Mouse (Mus musculus): Measurements from ENCODE around the gene Gm5737. TPM values are rescaled to one million over a fixed set of nuclear protein-coding genes. Genes with fewer than 3 reads are reported as not detected.
A peak's percentile ranks its signal among the peaks of the same experiment; 100 is the strongest.

The Gm5737 gene
- total and polyA plus RNA-seq, 3 experiments: not detected

DNA sequence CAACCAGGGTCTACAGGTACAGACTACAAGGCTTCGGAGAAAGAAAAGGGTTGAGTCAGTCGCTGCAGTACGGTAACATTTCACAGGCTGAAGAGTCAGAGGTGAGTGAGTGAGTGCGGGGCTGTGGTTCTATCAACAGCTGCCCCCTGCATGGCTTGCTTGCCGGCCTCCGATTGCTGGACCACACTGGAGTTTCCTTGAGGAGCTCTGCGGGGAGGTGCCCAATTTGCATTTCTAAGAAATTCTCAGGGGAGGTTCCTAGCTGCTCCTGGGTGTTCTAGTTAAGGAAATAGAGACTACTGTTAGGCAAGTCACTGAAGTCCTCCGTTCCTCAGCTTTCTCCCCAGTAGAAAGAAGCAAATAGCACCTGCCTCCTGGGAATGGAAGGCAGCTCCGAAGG, 32.5 kb downstream of the Gm5737 start:
- Histone ChIP-seq H3K36me3 (replicated peaks) (peaks cover 65% of the 10 kb centered on the region), H3K4me3 (ENCODE audit: low read depth, low read length) (peak overlapping the region; percentile 74), H3K9me3 (replicated peaks) (no peaks in the 10 kb centered on the region), H3K4me1 (ENCODE audit: insufficient read depth, low read depth, low read length) (peaks cover 81% of the 10 kb centered on the region), H3K27me3 (ENCODE audit: insufficient read depth, low read length) (no peaks in the 10 kb centered on the region)
- ATAC-seq (ENCODE audit: extremely low read depth, insufficient number of reproducible peaks, low FRiP score, poor library complexity, severe bottlenecking) (no peak), DNase-seq (ENCODE audit: low spot score) (peak; percentile 47)
- TF ChIP-seq POLR2AphosphoS5 (IDR thresholded peaks at IDR 0.05; ENCODE audit: insufficient replicate concordance, low read depth, low read length) (no peak), TAL1 (conservative IDR thresholded peaks at IDR 0.05; ENCODE audit: low read depth, low read length) (no peak), GATA2 (IDR thresholded peaks at IDR 0.05; ENCODE audit: borderline replicate concordance, low read depth, low read length) (no peak), CTCF (IDR thresholded peaks at IDR 0.05; ENCODE audit: low read depth, low read length) (no peak), GATA1 (IDR thresholded peaks at IDR 0.05; ENCODE audit: borderline replicate concordance, low read length) (no peak)

- no peaks in the 10 kb centered on the region for H3K9me3 ChIP-seq (replicated peaks)
- DNase-seq (ENCODE audit: low spot score): no peak
- H3K4me3 ChIP-seq (ENCODE audit: low read depth, low read length): no peak overlapping the region; the same call in 1 of the 2 replicates
- TF ChIP-seq CTCF (IDR thresholded peaks at IDR 0.05; ENCODE audit: low read depth, low read length): no peak
- no peak for TF ChIP-seq GATA1 (IDR thresholded peaks at IDR 0.05; ENCODE audit: borderline replicate concordance, low read length)
- TF ChIP-seq TAL1 (conservative IDR thresholded peaks at IDR 0.05; ENCODE audit: low read depth, low read length): no peak
- no peak for TF ChIP-seq POLR2AphosphoS5 (IDR thresholded peaks at IDR 0.05; ENCODE audit: insufficient replicate concordance, low read depth, low read length)
- no peak for TF ChIP-seq GATA2 (IDR thresholded peaks at IDR 0.05; ENCODE audit: borderline replicate concordance, low read depth, low read length)
- no peaks in the 10 kb centered on the region for H3K27me3 ChIP-seq (ENCODE audit: insufficient read depth, low read length)
- H3K4me1 ChIP-seq (ENCODE audit: insufficient read depth, low read depth, low read length): peaks cover 95% of the 10 kb centered on the region
- ATAC-seq (ENCODE audit: extremely low read depth, insufficient number of reproducible peaks, low FRiP score, poor library complexity, severe bottlenecking): no peak
- peaks cover 96% of the 10 kb centered on the region for H3K36me3 ChIP-seq (replicated peaks)
Measured at GRCm38 (mm10) chr7:120848831-120849512, 36.8 kb downstream of the Gm5737 start.

- TF ChIP-seq TAL1 (conservative IDR thresholded peaks at IDR 0.05; ENCODE audit: low read depth, low read length): no peak
- no peak for TF ChIP-seq GATA1 (IDR thresholded peaks at IDR 0.05; ENCODE audit: borderline replicate concordance, low read length)
- TF ChIP-seq POLR2AphosphoS5 (IDR thresholded peaks at IDR 0.05; ENCODE audit: insufficient replicate concordance, low read depth, low read length): no peak
- no peak for TF ChIP-seq CTCF (IDR thresholded peaks at IDR 0.05; ENCODE audit: low read depth, low read length)
- TF ChIP-seq GATA2 (IDR thresholded peaks at IDR 0.05; ENCODE audit: borderline replicate concordance, low read depth, low read length): no peak
- H3K4me1 ChIP-seq (ENCODE audit: insufficient read depth, low read depth, low read length): peaks cover 92% of the 10 kb centered on the region
- no peak for ATAC-seq (ENCODE audit: extremely low read depth, insufficient number of reproducible peaks, low FRiP score, poor library complexity, severe bottlenecking)
- no peak overlapping the region; the same call in 1 of the 2 replicates for H3K4me3 ChIP-seq (ENCODE audit: low read depth, low read length)
- no peak for DNase-seq (ENCODE audit: low spot score)
- H3K27me3 ChIP-seq (ENCODE audit: insufficient read depth, low read length): no peaks in the 10 kb centered on the region
- no peaks in the 10 kb centered on the region for H3K9me3 ChIP-seq (replicated peaks)
- peaks cover 90% of the 10 kb centered on the region for H3K36me3 ChIP-seq (replicated peaks)
Measured at GRCm38 (mm10) chr7:120850165-120850564, 38.0 kb downstream of the Gm5737 start.

DNA sequence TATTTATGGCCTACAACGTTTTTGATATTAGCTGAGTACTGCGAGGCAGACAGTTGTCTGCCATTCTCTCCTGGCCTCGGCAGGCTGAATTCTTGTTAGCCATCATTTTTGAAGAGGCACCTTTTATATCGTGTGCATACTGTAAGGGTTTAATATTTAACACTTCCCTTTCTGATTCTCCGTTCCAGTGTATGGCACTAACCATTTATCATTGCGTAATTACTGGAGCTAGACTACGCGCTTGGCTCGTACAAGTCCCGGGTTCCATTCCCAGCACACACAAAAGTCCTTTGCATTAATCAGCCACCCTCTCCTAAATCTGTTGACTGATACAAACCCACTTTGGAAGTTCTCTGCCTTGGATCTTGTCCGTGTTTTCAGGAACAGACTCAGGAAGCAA, 47.7 kb downstream of the Gm5737 start:
- TF ChIP-seq POLR2AphosphoS5 (IDR thresholded peaks at IDR 0.05; ENCODE audit: insufficient replicate concordance, low read depth, low read length) (no peak), TAL1 (conservative IDR thresholded peaks at IDR 0.05; ENCODE audit: low read depth, low read length) (no peak), CTCF (IDR thresholded peaks at IDR 0.05; ENCODE audit: low read depth, low read length) (no peak), GATA2 (IDR thresholded peaks at IDR 0.05; ENCODE audit: borderline replicate concordance, low read depth, low read length) (no peak), GATA1 (IDR thresholded peaks at IDR 0.05; ENCODE audit: borderline replicate concordance, low read length) (no peak)
- H3K4me3 ChIP-seq (ENCODE audit: low read depth, low read length): no peak overlapping the region; the same call in 1 of the 2 replicates
- H3K27me3 ChIP-seq (ENCODE audit: insufficient read depth, low read length): no peaks in the 10 kb centered on the region
- peaks cover 74% of the 10 kb centered on the region for H3K36me3 ChIP-seq (replicated peaks)
- H3K9me3 ChIP-seq (replicated peaks): no peaks in the 10 kb centered on the region
- H3K4me1 ChIP-seq (ENCODE audit: insufficient read depth, low read depth, low read length): peaks cover 86% of the 10 kb centered on the region
- no peak for ATAC-seq (ENCODE audit: extremely low read depth, insufficient number of reproducible peaks, low FRiP score, poor library complexity, severe bottlenecking)
- DNase-seq (ENCODE audit: low spot score): no peak

- no peak for TF ChIP-seq GATA2 (IDR thresholded peaks at IDR 0.05; ENCODE audit: borderline replicate concordance, low read depth, low read length)
- no peak for TF ChIP-seq CTCF (IDR thresholded peaks at IDR 0.05; ENCODE audit: low read depth, low read length)
- TF ChIP-seq POLR2AphosphoS5 (IDR thresholded peaks at IDR 0.05; ENCODE audit: insufficient replicate concordance, low read depth, low read length): no peak
- TF ChIP-seq GATA1 (IDR thresholded peaks at IDR 0.05; ENCODE audit: borderline replicate concordance, low read length): no peak
- peak; percentile 31; the same call in 1 of the 2 replicates for TF ChIP-seq TAL1 (conservative IDR thresholded peaks at IDR 0.05; ENCODE audit: low read depth, low read length)
- H3K9me3 ChIP-seq (replicated peaks): no peaks in the 10 kb centered on the region
- no peak for DNase-seq (ENCODE audit: low spot score)
- peak; percentile 50 for ATAC-seq (ENCODE audit: extremely low read depth, insufficient number of reproducible peaks, low FRiP score, poor library complexity, severe bottlenecking)
- H3K36me3 ChIP-seq (replicated peaks): peaks cover 72% of the 10 kb centered on the region
- peaks cover 86% of the 10 kb centered on the region for H3K4me1 ChIP-seq (ENCODE audit: insufficient read depth, low read depth, low read length)
- peak overlapping the region; percentile 48; the same call in 1 of the 2 replicates for H3K4me3 ChIP-seq (ENCODE audit: low read depth, low read length)
- H3K27me3 ChIP-seq (ENCODE audit: insufficient read depth, low read length): no peaks in the 10 kb centered on the region
Measured at GRCm38 (mm10) chr7:120860799-120861487, 48.8 kb downstream of the Gm5737 start.

GRCm38 (mm10) chr7:120861488-120862047, 49.4 kb downstream of the Gm5737 start:
- no peaks in the 10 kb centered on the region for H3K9me3 ChIP-seq (replicated peaks)
- no peaks in the 10 kb centered on the region for H3K27me3 ChIP-seq (ENCODE audit: insufficient read depth, low read length)
- DNase-seq (ENCODE audit: low spot score) (no peak), ATAC-seq (ENCODE audit: extremely low read depth, insufficient number of reproducible peaks, low FRiP score, poor library complexity, severe bottlenecking) (peak; percentile 59)
- peak overlapping the region; percentile 48; the same call in 1 of the 2 replicates for H3K4me3 ChIP-seq (ENCODE audit: low read depth, low read length)
- TF ChIP-seq TAL1 (conservative IDR thresholded peaks at IDR 0.05; ENCODE audit: low read depth, low read length) (peak; percentile 17; the same call in 1 of the 2 replicates), GATA2 (IDR thresholded peaks at IDR 0.05; ENCODE audit: borderline replicate concordance, low read depth, low read length) (no peak)
- H3K4me1 ChIP-seq (ENCODE audit: insufficient read depth, low read depth, low read length): peaks cover 86% of the 10 kb centered on the region
- H3K36me3 ChIP-seq (replicated peaks): peaks cover 73% of the 10 kb centered on the region

Measured in G1E (cell line).